Mouse (Mus musculus) granulocyte monocyte progenitor cell, adult 5-6 weeks (primary cell): ENCODE data around the gene Frrs1. TPM values are rescaled to one million over a fixed set of nuclear protein-coding genes. Genes with fewer than 3 reads are reported as not detected.

Experiments used
- ATAC-seq: replicated peaks from 2 replicates; pipeline ENCODE4 v1.8.0; 2016; ENCODE audit warnings: mild to moderate bottlenecking, moderate TSS enrichment, inconsistent platforms; ENCODE audit not compliant: poor library complexity, severe bottlenecking
- total RNA-seq, 2 experiments: library from RNA; stranded (forward) in 1 of 2; stranded (reverse) in 1 of 2; fragments of 200-712, 200-1000 nt in 1 of 2; fragments of >200 nt in 1 of 2; fragmentation: Nextera tagmentation in 1 of 2; gene quantifications; 2 replicates each; pipeline ENCODE4 v1.2.3; 2014 to 2017

The Frrs1 gene
- total RNA-seq, 2 experiments from 2014 or later = 56.2 to 77.3 TPM

GRCm38 (mm10) chr3:116955061-116955460 is 95.8 kb downstream of the Frrs1 start:
- no peak for ATAC-seq

Other genes starting within 250 kb of the Frrs1 start
- 33.7 and 47.5 TPM in 2 replicates for gene Trmt13, start 244.9 kb upstream of the Frrs1 start, total RNA-seq (2014; fragmentation: Nextera tagmentation)
- 35.8 and 43.3 TPM in 2 replicates for gene Trmt13, start 244.9 kb upstream of the Frrs1 start, total RNA-seq (2017)
- 52.3 and 64.6 TPM in 2 replicates for gene Mfsd14a, start 196.8 kb upstream of the Frrs1 start, total RNA-seq (2014; fragmentation: Nextera tagmentation)
- 67.0 and 95.5 TPM in 2 replicates for gene Mfsd14a, start 196.8 kb upstream of the Frrs1 start, total RNA-seq (2017)
- gene Gm43191, start 178.2 kb upstream of the Frrs1 start, total RNA-seq (2014; fragmentation: Nextera tagmentation) = not detected in 2 replicates
- gene Gm43191, start 178.2 kb upstream of the Frrs1 start, total RNA-seq (2017) = not detected in 2 replicates
- gene Slc35a3, start 146.6 kb upstream of the Frrs1 start, total RNA-seq (2014; fragmentation: Nextera tagmentation) = 30.0 and 33.6 TPM in 2 replicates
- 59.4 and 68.3 TPM in 2 replicates for gene Slc35a3, start 146.6 kb upstream of the Frrs1 start, total RNA-seq (2017)
- gene Agl, start 51.3 kb upstream of the Frrs1 start, total RNA-seq (2014; fragmentation: Nextera tagmentation) = 21.0 and 26.1 TPM in 2 replicates
- gene Agl, start 51.3 kb upstream of the Frrs1 start, total RNA-seq (2017) = 11.1 and 12.5 TPM in 2 replicates
- not detected in 2 replicates for gene 4930455H04Rik, start 108.8 kb downstream of the Frrs1 start, total RNA-seq (2014; fragmentation: Nextera tagmentation)
- not detected in 2 replicates for gene 4930455H04Rik, start 108.8 kb downstream of the Frrs1 start, total RNA-seq (2017)
- not detected in 2 replicates for gene Palmd, start 109.5 kb downstream of the Frrs1 start, total RNA-seq (2014; fragmentation: Nextera tagmentation)
- not detected in 2 replicates for gene Palmd, start 109.5 kb downstream of the Frrs1 start, total RNA-seq (2017)